Mouse (Mus musculus) cortical plate, adult 2 months (tissue): ENCODE measurements at regions not wholly inside any gene's neighbourhood (a gene's known extent, or its start where the extent isn't known, plus 50 kb on each side); places are given as distances from the start of the nearest gene placed in this dataset.
A peak's percentile ranks its signal among the peaks of the same experiment; 100 is the strongest.

Source experiments
- H3K27ac ChIP-seq: fragments of 200-500 bp; 2 replicates; pipeline ENCODE4 v1.5.1; 2012; ENCODE audit warnings: low read length, control low read depth, inconsistent platforms; ENCODE audit not compliant: insufficient read depth
- H3K4me1 ChIP-seq: fragments of 200-500 bp; 2 replicates; pipeline ENCODE4 v1.6.1; 2011; ENCODE audit warnings: low read length; ENCODE audit not compliant: control insufficient read depth, insufficient read depth
- H3K4me3 ChIP-seq: fragments of 200-500 bp; 2 replicates; pipeline ENCODE4 v1.5.1; 2011; ENCODE audit warnings: mild to moderate bottlenecking, low read length, control low read depth; ENCODE audit not compliant: insufficient read depth
- CTCF ChIP-seq: fragments of 200-500 bp; IDR thresholded peaks from 2 replicates; pipeline ENCODE4 v1.5.1; 2011; ENCODE audit warnings: mild to moderate bottlenecking, control low read depth, low read length; ENCODE audit not compliant: insufficient read depth; ENCODE audit errors: extremely low read depth
- POLR2A ChIP-seq: fragments of 200-500 bp; IDR thresholded peaks from 2 replicates; pipeline ENCODE4 v1.6.1; 2011; ENCODE audit warnings: mild to moderate bottlenecking, low read length, control low read depth; ENCODE audit not compliant: insufficient read depth; ENCODE audit errors: extremely low read depth

DNA sequence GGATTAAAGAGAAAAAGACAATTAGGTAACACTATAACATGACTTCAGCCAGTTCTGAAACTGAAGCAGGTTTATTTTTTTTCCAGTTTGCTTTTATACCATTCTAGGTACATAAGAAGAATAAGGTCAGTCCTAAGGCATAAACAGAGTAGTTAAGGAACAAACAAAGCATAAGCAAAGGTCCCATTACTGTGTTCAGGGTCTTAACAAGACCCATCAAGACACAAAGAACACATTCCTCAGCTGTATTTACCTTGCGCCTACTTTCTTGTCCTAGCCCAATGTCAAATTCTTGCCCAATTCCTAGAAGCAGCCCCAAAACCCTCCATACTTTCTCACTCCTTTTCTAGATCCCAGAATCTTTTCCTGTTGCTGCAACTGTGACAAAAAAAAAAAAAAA, 230.8 kb downstream of the Sp3 start:
- TF ChIP-seq CTCF (no peak), POLR2A (no peak)
- Histone ChIP-seq H3K27ac (no peak overlapping the region), H3K4me1 (no peaks in the 10 kb centered on the region), H3K4me3 (no peak overlapping the region)

DNA sequence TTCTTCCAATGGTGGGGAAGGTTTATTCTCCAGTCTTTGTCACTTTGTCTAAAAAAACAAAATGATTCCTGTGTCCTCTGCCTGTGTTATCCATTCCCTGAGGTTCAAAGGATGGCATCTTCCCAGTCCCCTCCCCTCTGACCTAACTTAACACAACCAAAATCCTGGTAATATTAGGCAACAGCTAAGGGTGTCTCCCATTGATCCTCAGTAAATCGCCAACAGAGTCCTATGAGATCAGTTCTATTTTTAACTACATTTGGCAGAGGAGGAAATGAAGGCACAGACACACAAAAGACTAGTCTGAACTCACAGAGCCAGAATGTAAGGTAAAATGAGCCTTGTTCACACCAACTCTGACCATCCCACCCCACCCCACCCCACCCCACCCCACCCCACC, 228.8 kb downstream of the Sp3 start:
- no peak overlapping the region for H3K27ac ChIP-seq
- no peak for TF ChIP-seq POLR2A
- no peak for TF ChIP-seq CTCF
- H3K4me1 ChIP-seq = no peaks in the 10 kb centered on the region
- H3K4me3 ChIP-seq = no peak overlapping the region

DNA sequence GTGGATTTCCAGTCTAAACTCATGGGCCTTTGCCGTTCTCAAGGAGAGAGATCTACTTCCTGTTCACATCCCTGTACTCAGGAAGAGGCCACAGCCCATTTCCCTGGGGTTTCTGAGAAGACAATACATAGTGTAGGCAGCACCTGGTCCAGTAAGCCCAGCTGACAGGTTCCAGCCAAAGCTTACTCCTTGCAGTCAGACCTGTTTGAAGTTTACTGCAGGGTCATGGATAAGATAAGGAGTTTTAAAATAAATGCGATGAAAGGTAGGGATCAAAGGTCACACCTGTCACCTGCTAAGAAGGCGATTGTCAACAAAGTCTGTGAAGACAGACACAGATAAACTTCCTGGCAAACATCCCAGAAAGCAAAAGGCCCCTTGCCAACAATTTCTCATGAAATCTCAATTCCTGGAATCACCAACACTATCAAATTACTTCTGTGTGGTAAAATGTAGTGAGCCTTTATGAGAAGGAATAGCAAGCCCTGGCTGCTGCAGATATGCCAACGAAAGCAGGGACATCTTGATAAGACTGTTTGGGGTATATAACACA, 227.5 kb downstream of the Sp3 start:
- no peaks in the 10 kb centered on the region for H3K4me1 ChIP-seq
- TF ChIP-seq CTCF = no peak
- TF ChIP-seq POLR2A = no peak
- no peak overlapping the region for H3K27ac ChIP-seq
- H3K4me3 ChIP-seq = no peak overlapping the region

DNA sequence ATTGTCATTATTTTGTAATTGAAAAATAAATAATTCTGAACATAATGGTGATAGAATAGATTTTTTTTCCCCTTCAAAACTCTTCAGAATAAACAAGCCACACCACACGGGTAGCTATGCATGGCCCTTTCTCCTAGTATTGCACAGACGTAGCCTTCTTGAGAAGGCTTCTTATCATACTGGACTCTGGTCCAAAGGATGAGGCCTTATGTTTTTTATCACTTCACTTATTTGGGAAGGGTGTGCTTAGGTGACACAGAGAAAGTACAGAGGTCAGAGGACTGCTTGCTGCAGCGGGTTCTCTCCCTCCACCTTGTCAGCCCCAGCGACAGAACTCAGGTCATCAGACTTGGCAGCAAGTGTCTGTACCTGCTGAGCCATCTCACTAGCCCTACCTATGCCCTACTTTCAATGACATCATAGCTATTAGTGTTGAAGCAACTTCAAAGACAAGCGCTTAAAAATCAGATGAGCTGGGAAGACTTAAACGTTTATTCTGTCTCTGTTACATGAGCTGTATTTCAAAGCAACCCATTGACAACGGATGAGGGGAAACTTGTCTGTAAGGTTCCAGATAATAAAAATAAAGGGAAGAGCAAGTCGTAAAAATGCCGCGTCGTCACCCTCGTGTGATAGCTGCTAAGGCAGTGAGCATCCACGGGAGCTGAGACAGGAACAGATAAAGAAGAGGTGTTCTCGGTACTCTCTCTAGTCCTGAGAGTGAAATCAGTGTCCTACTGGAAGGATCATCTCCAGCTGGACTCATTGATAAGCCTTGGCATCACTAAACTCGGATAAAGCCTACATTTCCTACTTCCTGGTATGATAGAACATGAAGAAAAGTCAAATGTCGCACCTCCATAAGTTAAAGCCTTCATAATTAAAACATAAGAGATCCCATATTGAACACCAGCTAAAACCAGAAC, 226.2 kb downstream of the Sp3 start:
- no peak overlapping the region for H3K4me3 ChIP-seq
- H3K4me1 ChIP-seq = no peaks in the 10 kb centered on the region
- TF ChIP-seq POLR2A = no peak
- no peak for TF ChIP-seq CTCF
- no peak overlapping the region for H3K27ac ChIP-seq

DNA sequence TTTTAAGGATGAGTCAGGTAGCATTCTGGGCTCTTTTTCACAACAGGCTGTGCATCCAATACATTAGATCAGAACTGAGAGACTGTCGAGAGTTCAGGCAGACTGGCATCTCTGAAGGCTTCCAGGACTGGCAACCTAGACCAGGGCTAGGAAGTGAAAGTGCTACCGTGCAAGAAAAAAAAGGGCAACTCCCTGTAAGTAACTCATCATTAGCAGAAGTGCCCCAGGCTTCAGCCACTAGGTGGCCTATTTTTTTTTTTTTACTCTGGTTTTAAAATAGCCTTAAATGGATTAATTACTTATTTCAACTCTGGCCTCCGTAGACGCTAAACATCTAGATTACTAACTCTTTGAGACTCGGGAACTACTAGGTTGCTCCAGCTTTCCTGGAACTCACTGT, 216.8 kb downstream of the Sp3 start:
- H3K4me1 ChIP-seq = no peaks in the 10 kb centered on the region
- no peak overlapping the region for H3K4me3 ChIP-seq
- no peak overlapping the region for H3K27ac ChIP-seq
- no peak for TF ChIP-seq CTCF
- TF ChIP-seq POLR2A = no peak

DNA sequence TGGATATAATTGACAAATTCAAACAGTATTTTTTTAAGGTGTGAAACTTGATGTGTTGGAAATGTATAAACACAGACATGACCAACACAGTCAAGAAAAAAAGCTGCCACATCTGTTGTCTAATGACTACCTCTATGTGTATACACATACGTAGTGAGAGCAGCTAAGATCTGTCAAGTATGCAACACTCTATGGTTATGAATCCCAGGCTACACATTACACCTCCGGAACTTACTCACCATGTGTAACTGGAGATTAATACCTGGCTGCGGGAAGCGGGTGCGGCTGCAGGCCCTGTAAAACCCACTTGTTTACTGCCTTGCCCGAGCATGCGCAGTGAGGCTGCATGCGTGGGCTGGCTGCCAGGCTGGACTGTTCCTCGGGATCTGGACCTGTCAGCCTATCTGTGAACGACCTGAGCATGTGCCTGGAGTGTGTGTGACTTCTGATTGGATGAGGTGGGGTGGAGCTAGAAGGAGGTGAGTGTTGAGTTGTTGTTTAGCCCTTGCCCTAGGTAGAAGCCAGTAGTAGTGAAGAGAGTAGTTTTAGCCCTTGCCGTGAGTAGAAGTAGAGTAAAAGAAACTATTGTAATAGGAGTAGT, 211.1 kb downstream of the Sp3 start:
- H3K27ac ChIP-seq = no peak overlapping the region
- no peaks in the 10 kb centered on the region for H3K4me1 ChIP-seq
- H3K4me3 ChIP-seq = no peak overlapping the region
- no peak for TF ChIP-seq CTCF
- TF ChIP-seq POLR2A = no peak

DNA sequence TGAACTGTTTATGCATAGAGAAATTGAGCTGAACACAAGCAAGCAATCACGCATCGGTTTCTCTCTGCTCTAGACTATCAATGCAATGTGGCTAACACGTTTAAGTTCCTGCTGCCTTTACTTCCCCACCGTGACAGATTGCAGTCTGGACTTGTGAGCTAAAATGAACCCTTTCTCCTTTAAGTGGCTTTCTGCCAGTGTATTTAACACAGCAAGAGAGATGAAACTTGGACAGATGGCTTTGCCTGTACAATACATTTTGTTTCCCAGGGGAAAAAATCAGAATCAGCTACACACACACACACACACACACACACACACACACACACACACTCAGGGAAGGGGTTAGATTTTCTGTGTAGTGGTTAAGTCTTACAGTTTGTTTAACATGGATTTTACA, 206.8 kb downstream of the Sp3 start:
- no peak overlapping the region for H3K4me3 ChIP-seq
- TF ChIP-seq POLR2A (no peak), CTCF (no peak)
- H3K4me1 ChIP-seq = no peaks in the 10 kb centered on the region
- no peak overlapping the region for H3K27ac ChIP-seq

DNA sequence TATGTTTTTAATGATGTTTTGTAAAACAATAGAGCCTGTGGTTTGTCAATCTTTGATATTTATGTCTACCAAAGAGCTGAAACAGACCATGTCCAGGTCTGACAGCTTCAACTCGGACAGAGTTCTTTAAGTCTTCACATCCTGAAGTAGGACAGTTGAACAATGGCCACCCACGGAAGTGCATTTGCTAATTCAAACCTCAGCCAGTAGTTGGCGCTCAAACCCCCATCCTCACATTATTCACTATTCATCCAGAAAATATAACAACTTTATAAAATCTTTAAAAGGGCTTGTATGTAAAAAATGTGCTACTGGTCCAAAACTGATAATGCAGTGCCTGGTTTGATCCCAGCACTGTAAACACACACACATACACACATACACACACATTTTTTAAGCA, 202.9 kb downstream of the Sp3 start:
- Histone ChIP-seq H3K4me1 (no peaks in the 10 kb centered on the region), H3K4me3 (no peak overlapping the region), H3K27ac (no peak overlapping the region)
- TF ChIP-seq POLR2A = no peak
- TF ChIP-seq CTCF = peak; percentile 20; the same call in 1 of the 2 replicates

DNA sequence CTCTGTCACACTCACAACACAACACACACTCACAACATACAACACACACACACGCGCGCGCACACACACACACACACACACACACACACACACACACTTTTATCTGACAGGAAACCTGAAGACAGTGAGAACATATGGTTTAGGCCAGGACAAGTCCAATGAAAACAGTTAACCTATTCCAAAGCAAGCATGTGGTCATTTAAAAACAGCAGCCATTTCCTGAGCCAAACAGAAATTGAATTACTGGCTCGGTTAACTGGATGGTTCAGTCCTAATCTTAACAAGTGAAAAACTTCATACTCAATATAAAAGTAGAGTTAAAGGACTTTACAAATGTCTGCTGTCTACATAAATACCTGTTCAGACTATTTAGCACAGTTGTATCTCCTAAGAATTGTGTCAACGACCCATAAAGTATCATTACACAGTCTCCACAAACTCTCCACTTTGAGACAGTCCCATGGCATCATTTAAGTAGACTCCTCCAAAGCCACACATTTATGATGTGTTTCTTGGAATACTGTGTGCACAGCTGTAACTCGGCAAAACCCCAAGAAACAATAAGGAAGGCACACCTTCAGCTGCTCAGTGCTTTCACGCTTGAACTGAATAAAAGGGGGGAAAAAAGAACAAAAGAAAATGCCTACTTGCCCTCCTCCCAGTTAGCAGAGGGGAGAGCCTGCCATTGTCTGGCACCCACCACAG, 202.3 kb downstream of the Sp3 start:
- Histone ChIP-seq H3K4me1 (no peaks in the 10 kb centered on the region), H3K27ac (no peak overlapping the region), H3K4me3 (no peak overlapping the region)
- TF ChIP-seq POLR2A (no peak), CTCF (no peak)
